Mouse (Mus musculus) adrenal gland, adult 10 weeks (tissue): ENCODE results near the gene Gm815. TPM values are rescaled to one million over a fixed set of nuclear protein-coding genes. Genes with fewer than 3 reads are reported as not detected.

Experiments
- polyA plus RNA-seq: library from polyadenylated mRNA; stranded (reverse); fragments of 350-450 nt; fragmentation: Illumina TruSeq; extraction: RNeasy Lipid Tissue Mini Kit (QIAGEN cat#74804); gene quantifications from one replicate; pipeline ENCODE4 v1.2.3, GENCODE M21; 2014; ENCODE audit warnings: low read depth, low replicate concordance

The Gm815 gene
- polyA plus RNA-seq: not detected

GRCm38 (mm10) chr19:26885616-26886015 is at the start of gene Gm815:
Gm815 (plus strand) TSS chr19:26885881.

